Mouse (Mus musculus) CH12.LX (cell line): Measurements from ENCODE around the gene Atp13a2.

Experiments
- PAX5 ChIP-seq: IDR thresholded peaks from 2 replicates; pipeline ENCODE4 v1.6.1; 2012; ENCODE audit warnings: low read length, inconsistent platforms, mixed read lengths
- USF2 ChIP-seq: conservative IDR thresholded peaks from 2 replicates; pipeline ENCODE4 v1.6.1; 2011; ENCODE audit warnings: low read depth, low read length, improper control_type of control experiment

GRCm38 (mm10) chr4:140960781-140961466, 25.7 kb upstream of the Atp13a2 start, which contains the start of gene Sdhb:
- no peak for TF ChIP-seq USF2
- no peak for TF ChIP-seq PAX5
